Mouse (Mus musculus) cerebellum, adult 9-11 months (tissue): ENCODE data around the gene Dusp22.

Experiments
- DNase-seq: peaks from one replicate; pipeline ENCODE4 v3.0.0; 2022

Gene Dusp22

DNA sequence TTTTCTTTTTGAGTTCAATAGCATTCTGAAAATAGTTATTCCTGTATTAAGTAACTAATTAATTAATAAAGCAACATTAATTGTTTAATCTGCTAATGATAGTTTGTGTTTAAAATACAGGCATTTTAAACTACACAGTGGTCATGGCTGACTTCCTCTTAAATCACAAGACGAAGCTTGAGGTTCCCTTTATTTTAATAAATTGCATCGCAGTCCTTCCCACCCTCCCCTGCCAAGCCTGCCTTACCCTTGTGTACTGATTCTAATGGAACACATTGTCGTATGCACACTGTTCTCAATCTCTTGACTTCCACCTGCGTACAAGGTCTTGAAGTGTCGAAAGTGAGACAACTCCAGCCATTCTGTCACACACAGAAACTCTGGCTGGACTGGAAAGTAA lies 14.1 kb downstream of the Dusp22 start:
- no peak for DNase-seq

DNA sequence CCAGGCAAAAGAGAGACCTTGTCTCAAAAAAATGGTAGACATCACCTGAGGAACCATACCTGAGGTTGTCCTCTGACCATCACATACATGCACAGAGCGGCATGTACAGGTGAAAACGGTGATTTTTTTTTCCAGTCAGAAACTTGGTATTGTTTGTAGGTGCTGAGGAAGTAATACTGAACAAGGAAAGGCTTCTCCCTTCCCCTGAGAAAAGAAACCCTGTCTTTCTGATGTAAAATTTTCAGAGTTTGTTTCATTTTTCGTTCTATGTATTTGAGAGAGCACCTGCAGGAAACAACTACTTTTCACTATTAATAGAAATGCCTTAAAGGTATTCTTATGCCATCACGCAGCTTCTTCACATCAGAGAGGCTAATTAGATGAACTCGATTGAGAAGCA lies 19.0 kb downstream of the Dusp22 start:
- no peak for DNase-seq

DNA sequence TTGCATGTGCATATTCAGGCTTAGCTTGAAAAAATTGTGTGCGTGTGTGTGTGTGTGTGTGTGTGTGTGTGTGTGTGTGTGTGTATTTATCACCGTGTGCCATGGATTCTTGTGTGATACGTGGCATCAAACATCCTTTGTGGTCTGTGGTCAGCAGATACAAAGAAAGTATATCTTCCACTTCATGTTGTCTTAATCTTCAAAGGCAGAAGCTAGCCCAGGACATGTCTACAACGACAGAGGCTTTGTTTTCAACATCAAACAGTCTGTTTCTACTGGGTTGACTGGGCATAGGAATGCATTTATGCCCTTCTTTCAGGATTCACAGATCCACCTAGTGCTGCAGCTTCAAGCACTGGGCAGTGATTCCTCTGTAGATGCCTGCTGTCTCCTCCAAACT lies 22.1 kb downstream of the Dusp22 start:
- DNase-seq = no peak

- DNase-seq = no peak
These were observed 22.5 kb downstream of the Dusp22 start for GRCm38 (mm10) chr13:30682328-30682727.

DNA sequence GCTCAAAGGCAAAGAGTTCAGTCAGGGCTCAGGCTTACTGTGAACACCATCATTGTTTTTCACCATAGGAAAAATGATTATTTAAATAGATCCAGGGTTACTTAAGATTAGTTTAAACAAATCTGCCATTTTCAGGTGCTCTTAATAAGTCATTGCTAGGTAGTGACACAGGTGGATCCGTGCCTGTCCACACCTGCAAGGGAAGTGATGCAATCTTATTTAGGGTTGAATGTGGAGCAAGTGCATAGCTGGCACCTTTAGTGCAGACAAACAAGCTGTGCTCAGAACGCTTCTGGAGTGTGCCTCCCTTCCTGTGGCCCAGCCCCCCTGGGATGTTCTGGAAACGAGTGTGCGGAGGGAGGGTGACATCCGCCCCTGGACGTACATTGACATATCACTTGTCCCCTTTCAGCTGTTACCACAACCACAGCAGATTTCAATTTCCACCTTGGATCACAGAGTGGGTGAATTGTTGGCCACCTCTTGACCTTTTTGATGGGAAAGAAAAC lies 24.9 kb downstream of the Dusp22 start:
- no peak for DNase-seq

GRCm38 (mm10) chr13:30685957-30686356 lies 26.2 kb downstream of the Dusp22 start:
- no peak for DNase-seq

GRCm38 (mm10) chr13:30688035-30688616 lies 28.3 kb downstream of the Dusp22 start:
- no peak for DNase-seq

DNA sequence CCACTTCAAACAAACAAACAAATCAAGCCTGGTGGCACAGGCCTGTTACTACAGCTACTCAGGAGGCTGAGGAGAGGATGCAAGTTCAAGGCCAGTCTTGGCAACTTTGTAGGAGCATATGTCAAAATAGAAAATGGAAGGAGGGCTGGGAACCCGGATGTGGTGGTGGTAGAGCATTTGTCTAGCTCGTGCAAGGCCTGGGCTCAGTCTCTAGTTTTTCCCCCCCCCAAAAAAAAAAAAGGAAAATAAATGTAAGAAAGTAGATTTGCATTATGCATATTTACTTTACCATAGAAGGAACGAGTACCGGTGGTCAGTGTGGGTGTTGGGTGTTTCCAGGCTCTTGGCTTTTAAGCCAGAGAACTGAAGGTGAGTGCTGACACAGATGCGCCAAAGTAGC lies 29.7 kb downstream of the Dusp22 start:
- no peak for DNase-seq

GRCm38 (mm10) chr13:30691441-30692292 lies 31.9 kb downstream of the Dusp22 start:
- DNase-seq = no peak

DNA sequence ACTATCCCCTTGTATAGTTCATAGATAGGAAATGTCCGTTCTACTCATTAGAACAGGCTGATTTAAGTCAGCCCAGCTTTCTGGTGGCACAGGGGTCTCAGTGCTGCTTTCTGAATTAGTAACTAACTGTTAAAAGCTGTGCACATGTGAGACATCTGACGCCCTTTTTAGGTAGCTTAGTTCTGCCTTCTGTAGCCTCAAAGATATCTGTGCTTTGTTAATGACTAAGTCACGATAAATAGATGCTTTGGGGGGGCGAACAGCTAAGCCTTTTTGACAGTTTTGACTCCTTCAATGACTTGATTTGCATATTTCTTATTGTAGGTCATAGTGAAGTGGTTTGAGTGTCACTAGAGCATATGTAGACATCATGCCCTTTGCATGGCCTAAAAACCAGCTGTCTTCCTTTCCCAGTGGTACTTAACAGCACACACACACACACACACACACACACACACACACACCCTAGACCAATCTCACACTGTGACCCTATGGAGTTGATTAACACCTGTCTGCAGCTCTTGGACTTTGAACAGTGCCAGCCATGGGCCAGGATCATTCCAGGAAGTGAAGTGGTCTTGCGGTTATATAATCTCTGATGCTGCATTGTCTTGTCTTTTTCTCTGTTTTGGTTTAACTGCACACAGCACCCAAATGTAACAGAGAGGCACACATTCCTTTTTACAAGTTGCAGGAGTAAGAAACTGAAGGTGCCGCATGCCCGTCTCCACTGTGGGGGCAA lies 33.0 kb downstream of the Dusp22 start:
- DNase-seq = no peak

DNA sequence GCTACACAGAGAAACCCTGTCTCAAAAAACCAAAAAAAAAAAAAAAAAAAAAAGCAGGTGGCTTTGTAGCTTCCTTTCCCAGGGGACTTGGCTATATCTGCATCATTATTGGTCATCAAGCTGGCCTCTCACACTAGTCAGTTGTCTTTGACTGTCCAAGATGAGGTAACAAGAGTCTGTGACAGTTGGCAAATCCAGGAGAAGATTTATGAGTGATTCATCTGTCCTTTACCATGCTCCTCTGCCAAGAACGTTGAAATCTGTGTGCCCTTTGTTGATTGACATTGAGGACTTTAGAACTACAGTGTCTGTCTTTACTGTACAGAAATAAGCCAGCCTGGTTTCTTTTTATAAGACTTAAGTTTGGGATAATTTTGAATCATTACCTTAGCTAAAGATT lies 35.4 kb downstream of the Dusp22 start:
- no peak for DNase-seq

DNA sequence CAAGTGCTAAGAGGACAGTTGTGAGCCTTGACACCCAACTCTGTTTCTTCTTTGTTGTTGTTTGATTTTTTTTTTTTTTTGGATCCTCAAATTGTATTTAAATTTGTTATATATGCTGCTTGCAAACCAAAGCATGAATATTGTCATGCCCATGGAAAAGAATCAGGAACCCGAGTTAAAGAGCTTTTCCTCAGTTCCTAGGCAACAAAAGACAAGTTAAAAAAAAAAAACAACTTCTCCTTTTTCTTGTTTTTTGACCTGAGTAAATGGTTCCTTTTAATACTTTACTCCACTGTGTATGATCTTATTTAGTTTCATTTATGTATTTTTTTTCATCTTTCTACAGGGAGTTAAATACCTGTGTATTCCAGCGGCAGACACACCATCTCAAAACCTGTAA lies 36.1 kb downstream of the Dusp22 start:
- DNase-seq = no peak

GRCm38 (mm10) chr13:30697880-30698279 lies 38.1 kb downstream of the Dusp22 start:
- no peak for DNase-seq

GRCm38 (mm10) chr13:30702695-30703094 lies 42.9 kb downstream of the Dusp22 start:
- no peak for DNase-seq

DNA sequence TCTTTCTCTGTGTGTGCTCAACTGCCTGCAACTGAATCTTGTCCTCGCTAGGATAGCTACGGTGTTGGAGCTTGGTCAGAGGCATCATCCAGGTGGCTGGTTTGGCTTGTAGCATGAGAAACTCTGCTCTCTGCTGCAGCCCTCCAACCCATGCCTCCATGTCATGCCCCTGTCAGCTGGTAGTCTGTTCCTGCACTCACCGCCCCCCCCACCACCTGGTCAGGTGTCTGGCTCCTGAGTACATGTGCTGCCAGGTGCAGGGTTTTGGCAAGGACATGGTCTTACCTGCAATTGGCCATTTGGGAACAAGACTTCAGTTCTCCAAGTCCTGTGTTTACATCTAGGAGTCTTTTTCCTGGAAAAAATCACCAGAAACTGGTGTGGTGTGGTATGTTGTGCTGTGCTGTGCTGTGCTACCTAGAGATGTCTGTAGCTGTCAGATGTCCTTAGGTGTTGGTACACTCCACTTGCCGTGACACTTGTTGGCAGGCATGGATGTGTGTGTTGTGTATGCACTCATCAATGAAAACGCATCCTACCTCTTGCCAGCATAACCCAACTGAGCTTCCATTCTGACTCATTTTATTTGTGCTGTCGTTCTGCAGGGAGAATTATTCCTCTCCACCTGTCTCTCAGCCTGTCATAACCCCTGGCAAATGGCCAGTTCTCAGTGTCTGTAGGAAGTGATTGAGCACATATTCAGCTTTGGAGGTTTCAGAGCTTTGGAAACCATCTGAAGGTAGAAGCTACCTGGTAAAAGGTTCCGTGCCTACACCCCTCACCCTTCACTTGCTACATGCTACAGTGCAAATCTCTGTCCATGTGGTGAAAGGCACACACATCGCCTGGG lies 44.7 kb downstream of the Dusp22 start:
- peak; percentile 9 for DNase-seq

- no peak for DNase-seq
These were observed 51.3 kb downstream of the Dusp22 start for GRCm38 (mm10) chr13:30711066-30711465.

- no peak for DNase-seq
These were observed 51.9 kb downstream of the Dusp22 start for GRCm38 (mm10) chr13:30711711-30712110.

DNA sequence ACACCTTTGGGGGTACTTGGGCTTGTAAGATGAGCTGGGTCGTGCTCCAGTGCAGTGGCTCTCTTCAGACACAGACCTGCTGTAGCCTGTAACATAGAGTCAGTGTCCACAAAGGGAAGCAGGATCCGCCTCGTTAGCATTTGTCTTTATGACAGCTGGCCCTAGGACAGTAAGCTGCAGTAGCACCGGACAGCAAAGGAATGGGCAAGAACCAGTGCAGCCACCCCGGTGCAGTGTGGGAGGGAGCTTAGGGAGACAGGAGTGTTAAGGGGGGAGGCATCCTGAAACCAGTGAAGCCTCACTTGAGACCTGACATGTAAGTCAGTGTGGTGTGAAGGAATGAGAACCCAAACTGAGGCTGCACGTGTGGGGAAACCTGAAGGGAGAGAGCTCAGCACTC lies 52.5 kb downstream of the Dusp22 start:
- no peak for DNase-seq

- DNase-seq = no peak
These were observed 53.8 kb downstream of the Dusp22 start for GRCm38 (mm10) chr13:30713621-30714020.

DNA sequence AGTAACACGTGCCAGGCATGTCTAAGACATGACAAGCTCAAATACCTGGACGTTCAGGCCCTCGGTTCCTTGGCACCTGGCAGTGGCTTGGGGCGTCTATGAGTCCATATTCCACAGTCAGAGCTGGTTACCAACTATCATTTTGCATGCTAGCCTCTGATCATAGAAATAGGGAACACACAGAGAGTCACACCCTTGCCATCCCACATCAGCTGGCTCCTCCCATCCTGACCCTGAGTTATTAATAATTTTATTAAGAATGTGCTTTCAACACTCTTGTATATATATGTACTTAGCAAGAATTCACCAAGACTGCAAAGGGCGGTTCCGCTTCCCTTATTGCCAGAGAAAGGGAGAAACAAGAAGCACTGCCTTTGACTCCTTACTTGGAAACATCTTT lies 54.8 kb downstream of the Dusp22 start:
- no peak for DNase-seq

- no peak for DNase-seq
These were observed 55.3 kb downstream of the Dusp22 start for GRCm38 (mm10) chr13:30715060-30715459.

DNA sequence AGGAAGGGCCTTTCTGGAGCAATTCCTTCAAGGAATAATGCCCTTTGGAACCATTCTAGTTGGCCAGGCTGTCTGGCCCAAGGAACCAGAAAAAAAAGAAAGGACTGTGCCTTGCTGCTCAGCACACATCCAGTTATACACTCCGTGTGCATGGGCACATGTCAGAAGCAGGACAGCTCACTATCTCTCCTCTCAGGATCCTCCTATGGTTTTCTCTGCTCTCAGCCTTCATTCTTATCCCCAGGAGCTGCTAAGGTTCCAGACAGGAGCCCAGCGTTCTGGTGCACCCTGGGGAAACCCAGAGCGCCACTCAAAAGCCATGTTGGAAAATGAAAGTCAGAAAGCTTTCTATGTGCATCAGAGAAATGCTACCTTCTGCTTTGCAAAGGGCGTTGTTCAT lies 55.8 kb downstream of the Dusp22 start:
- DNase-seq = no peak

GRCm38 (mm10) chr13:30716611-30717010 lies 56.8 kb downstream of the Dusp22 start:
- DNase-seq = no peak
